Mouse (Mus musculus) midbrain, embryonic 14.5 days (tissue): ENCODE measurements around the gene Fancl. TPM values are rescaled to one million over a fixed set of nuclear protein-coding genes. Genes with fewer than 3 reads are reported as not detected.
A peak's percentile ranks its signal among the peaks of the same experiment; 100 is the strongest.

ENCODE experiments used
- ATAC-seq: fragments of 200-750 bp; cut with Nextera tagmentation; 2 replicates; pipeline ENCODE4 v1.8.0; 2017; ENCODE audit warnings: moderate number of reproducible peaks, moderate library complexity; ENCODE audit not compliant: low FRiP score, low TSS enrichment
- DNase-seq: peaks from one replicate; pipeline ENCODE4 v3.0.0-alpha.2; 2015
- H3K27ac ChIP-seq: fragments of 300-500 bp; sonication (generic); replicated peaks from 2 replicates; pipeline ENCODE4 v1.5.1; 2014; ENCODE audit warnings: mild to moderate bottlenecking, low read depth, low read length, moderate library complexity
- H3K27me3 ChIP-seq: fragments of 300-500 bp; sonication (generic); 2 replicates; pipeline ENCODE4 v1.6.1; 2014; ENCODE audit warnings: low read length, control low read depth, mixed read lengths; ENCODE audit not compliant: control insufficient read depth, insufficient read depth
- H3K36me3 ChIP-seq: fragments of 300-500 bp; sonication (generic); 2 replicates; pipeline ENCODE4 v1.6.1; 2014; ENCODE audit warnings: low read length, control low read depth; ENCODE audit not compliant: control insufficient read depth, insufficient read depth
- H3K4me1 ChIP-seq: fragments of 300-500 bp; sonication (generic); 2 replicates; pipeline ENCODE4 v1.6.1; 2014; ENCODE audit warnings: mild to moderate bottlenecking, antibody characterized with exemption, low read length, control low read depth; ENCODE audit not compliant: control insufficient read depth, insufficient read depth
- H3K4me2 ChIP-seq: fragments of 300-500 bp; sonication (generic); 2 replicates; pipeline ENCODE4 v1.6.1; 2014; ENCODE audit warnings: mild to moderate bottlenecking, low read length, moderate library complexity
- H3K4me3 ChIP-seq: fragments of 300-500 bp; sonication (generic); replicated peaks from 2 replicates; pipeline ENCODE4 v1.5.1; 2014; ENCODE audit warnings: low read depth, low read length
- H3K9ac ChIP-seq: fragments of 300-500 bp; sonication (generic); replicated peaks from 2 replicates; pipeline ENCODE4 v1.6.1; 2014; ENCODE audit warnings: mild to moderate bottlenecking, low read length, moderate library complexity
- H3K9me3 ChIP-seq: fragments of 300-500 bp; sonication (generic); 2 replicates; pipeline ENCODE4 v1.6.1; 2016; ENCODE audit warnings: low read length, control low read depth, mixed read lengths; ENCODE audit not compliant: control insufficient read depth
- WGBS: fragments of 180-500 bp; shearing (Covaris S2); extraction: QIAGEN DNeasy Blood & Tissue Kit; methylation state at CpG from one replicate; pipeline ENCODE4 v1.1.7; 2014; 5-methylcytosine and 5-hydroxymethylcytosine counted together
- polyA plus RNA-seq: library from polyadenylated mRNA; unstranded; fragments of >200 nt; fragmentation: Nextera tagmentation; extraction: Ambion mirVana; gene quantifications from 2 replicates; pipeline ENCODE4 v1.2.1, GENCODE M21; 2014

Fancl gene
- polyA plus RNA-seq, 1 experiment from 2014 or later: 14.0 TPM

GRCm38 (mm10) chr11:26451228-26451627 is 65.3 kb downstream of the Fancl start:
- DNase-seq: no peak
- no peaks in the 10 kb centered on the region for H3K9me3 ChIP-seq
- no peaks in the 10 kb centered on the region for H3K4me1 ChIP-seq
- H3K9ac ChIP-seq: no peak overlapping the region
- no peak overlapping the region for H3K4me2 ChIP-seq
- no peaks in the 10 kb centered on the region for H3K36me3 ChIP-seq
- no peak for ATAC-seq
- 83% methylated on average over 2 of the region's 2 CpGs for WGBS
- no peaks in the 10 kb centered on the region for H3K27me3 ChIP-seq
- H3K27ac ChIP-seq: no peak overlapping the region
- H3K4me3 ChIP-seq: no peak overlapping the region

GRCm38 (mm10) chr11:26452693-26453092 is 66.8 kb downstream of the Fancl start:
- H3K27me3 ChIP-seq: no peaks in the 10 kb centered on the region
- ATAC-seq (no peak), DNase-seq (no peak)
- H3K27ac ChIP-seq: no peak overlapping the region
- no peaks in the 10 kb centered on the region for H3K4me1 ChIP-seq
- H3K4me2 ChIP-seq: no peak overlapping the region
- WGBS: 92% methylated on average over 4 of the region's 4 CpGs
- no peak overlapping the region for H3K9ac ChIP-seq
- no peaks in the 10 kb centered on the region for H3K9me3 ChIP-seq
- H3K36me3 ChIP-seq: no peaks in the 10 kb centered on the region
- no peak overlapping the region for H3K4me3 ChIP-seq

GRCm38 (mm10) chr11:26454081-26454480 is 68.1 kb downstream of the Fancl start:
- DNase-seq: no peak

GRCm38 (mm10) chr11:26477037-26477739 is 91.3 kb downstream of the Fancl start:
- Histone ChIP-seq H3K27ac (no peak overlapping the region), H3K4me3 (no peak overlapping the region), H3K9ac (no peak overlapping the region), H3K9me3 (no peaks in the 10 kb centered on the region), H3K4me2 (no peak overlapping the region), H3K4me1 (no peaks in the 10 kb centered on the region), H3K36me3 (no peaks in the 10 kb centered on the region), H3K27me3 (no peaks in the 10 kb centered on the region)
- 83% methylated on average over 6 of the region's 6 CpGs for WGBS
- no peak for ATAC-seq
- no peak for DNase-seq

More at GRCm38 (mm10) chr11:26454081-26454480, 68.1 kb downstream of the Fancl start:
- WGBS: 90% methylated on average over 4 of the region's 4 CpGs
- no peak overlapping the region for H3K9ac ChIP-seq
- H3K27me3 ChIP-seq: no peaks in the 10 kb centered on the region
- H3K9me3 ChIP-seq: no peaks in the 10 kb centered on the region
- ATAC-seq: no peak; the same call in 1 of the 2 replicates
- H3K36me3 ChIP-seq: no peaks in the 10 kb centered on the region
- no peaks in the 10 kb centered on the region for H3K4me1 ChIP-seq
- no peak overlapping the region for H3K27ac ChIP-seq
- no peak overlapping the region for H3K4me2 ChIP-seq
- H3K4me3 ChIP-seq: no peak overlapping the region

GRCm38 (mm10) chr11:26481691-26482242 is 95.8 kb downstream of the Fancl start:
- Histone ChIP-seq H3K27me3 (no peaks in the 10 kb centered on the region), H3K27ac (no peak overlapping the region), H3K9me3 (no peaks in the 10 kb centered on the region), H3K4me2 (no peak overlapping the region), H3K4me1 (no peaks in the 10 kb centered on the region), H3K9ac (no peak overlapping the region), H3K36me3 (no peaks in the 10 kb centered on the region), H3K4me3 (no peak overlapping the region)
- no peak for DNase-seq
- ATAC-seq: no peak
- 84% methylated on average over 3 of the region's 3 CpGs for WGBS

- DNase-seq (peak; percentile 76), ATAC-seq (peak; percentile 55; the same call in 1 of the 2 replicates)
- no peaks in the 10 kb centered on the region for H3K9me3 ChIP-seq
- H3K27ac ChIP-seq: no peak overlapping the region
- no peak overlapping the region for H3K4me3 ChIP-seq
- no peaks in the 10 kb centered on the region for H3K36me3 ChIP-seq
- H3K4me2 ChIP-seq: no peak overlapping the region
- no peaks in the 10 kb centered on the region for H3K4me1 ChIP-seq
- WGBS: 78% methylated on average over 12 of the region's 12 CpGs
- H3K9ac ChIP-seq: no peak overlapping the region
- no peaks in the 10 kb centered on the region for H3K27me3 ChIP-seq
Observed at GRCm38 (mm10) chr11:26489761-26490466, 104.0 kb downstream of the Fancl start.

- WGBS: 91% methylated on average over 5 of the region's 5 CpGs
- no peak overlapping the region for H3K9ac ChIP-seq
- ATAC-seq (no peak), DNase-seq (no peak)
- H3K9me3 ChIP-seq: no peaks in the 10 kb centered on the region
- H3K4me1 ChIP-seq: no peaks in the 10 kb centered on the region
- H3K36me3 ChIP-seq: no peaks in the 10 kb centered on the region
- no peak overlapping the region for H3K4me2 ChIP-seq
- H3K4me3 ChIP-seq: no peak overlapping the region
- no peak overlapping the region for H3K27ac ChIP-seq
- no peaks in the 10 kb centered on the region for H3K27me3 ChIP-seq
Observed at GRCm38 (mm10) chr11:26495951-26496350, 110.0 kb downstream of the Fancl start.

GRCm38 (mm10) chr11:26513683-26514082 is 127.7 kb downstream of the Fancl start:
- Histone ChIP-seq H3K27ac (no peak overlapping the region), H3K4me2 (no peak overlapping the region), H3K36me3 (no peaks in the 10 kb centered on the region), H3K4me1 (no peaks in the 10 kb centered on the region), H3K9me3 (no peaks in the 10 kb centered on the region), H3K27me3 (no peaks in the 10 kb centered on the region), H3K4me3 (no peak overlapping the region), H3K9ac (no peak overlapping the region)
- no peak for ATAC-seq
- peak; percentile 30 for DNase-seq
